Mouse (Mus musculus): Measurements from ENCODE around the gene Uggt1. TPM values are rescaled to one million over a fixed set of nuclear protein-coding genes. Genes with fewer than 3 reads are reported as not detected.
A peak's percentile ranks its signal among the peaks of the same experiment; 100 is the strongest.

Gene Uggt1
- polyA plus RNA-seq, 1 experiment from 2014 or later: 75.9 TPM

GRCm38 (mm10) chr1:36251426-36251825 lies 6.9 kb upstream of the Uggt1 start:
- Histone ChIP-seq H3K27ac (replicated peaks; ENCODE audit: low read depth, low read length) (no peak overlapping the region), H3K27me3 (ENCODE audit: control insufficient read depth, insufficient read depth, low read length) (peaks cover 2% of the 10 kb centered on the region; the same call in 1 of the 2 replicates), H3K9me3 (ENCODE audit: control insufficient read depth, low read length) (no peaks in the 10 kb centered on the region), H3K36me3 (ENCODE audit: control insufficient read depth, insufficient read depth, low read length) (no peaks in the 10 kb centered on the region), H3K4me1 (ENCODE audit: control insufficient read depth, insufficient read depth, low read length) (peaks cover 2% of the 10 kb centered on the region; the same call in 1 of the 2 replicates), H3K4me2 (ENCODE audit: low read depth, severe bottlenecking) (no peak overlapping the region), H3K9ac (ENCODE audit: low read length) (no peak overlapping the region), H3K4me3 (ENCODE audit: low read depth, low read length) (no peak overlapping the region)
- DNase-seq (ENCODE audit: low spot score) (peak; percentile 43), ATAC-seq (ENCODE audit: insufficient number of reproducible peaks, low FRiP score, low TSS enrichment, low read depth) (peak; percentile 49; the same call in 1 of the 2 replicates)
- 6% methylated on average over 9 of the region's 9 CpGs for WGBS

DNA sequence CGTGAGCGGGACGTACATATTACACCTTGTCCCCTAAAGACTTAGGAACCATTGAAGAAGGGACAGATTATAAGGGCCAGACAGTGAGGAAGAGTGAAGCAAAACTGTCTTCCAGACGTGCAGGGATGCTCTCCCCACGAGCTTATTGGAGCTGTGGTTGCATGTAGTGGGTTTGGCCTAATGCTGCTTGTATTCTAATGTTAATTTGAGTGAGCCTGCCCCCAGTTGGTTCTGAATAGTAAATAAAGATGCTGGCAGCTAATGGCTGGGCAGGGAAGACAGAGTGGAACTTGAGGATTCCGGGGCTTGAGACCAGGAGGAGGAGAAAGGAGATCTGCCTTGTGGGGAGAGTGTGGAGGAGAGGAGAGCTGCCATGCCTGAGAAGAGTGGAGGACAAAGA lies 2.2 kb upstream of the Uggt1 start:
- Histone ChIP-seq H3K9me3 (ENCODE audit: control insufficient read depth, low read length) (no peaks in the 10 kb centered on the region), H3K27me3 (ENCODE audit: control insufficient read depth, insufficient read depth, low read length) (no peaks in the 10 kb centered on the region), H3K27ac (replicated peaks; ENCODE audit: low read depth, low read length) (no peak overlapping the region), H3K4me3 (ENCODE audit: low read depth, low read length) (no peak overlapping the region), H3K9ac (ENCODE audit: low read length) (no peak overlapping the region), H3K4me2 (ENCODE audit: low read depth, severe bottlenecking) (no peak overlapping the region), H3K4me1 (ENCODE audit: control insufficient read depth, insufficient read depth, low read length) (peaks cover 2% of the 10 kb centered on the region; the same call in 1 of the 2 replicates), H3K36me3 (ENCODE audit: control insufficient read depth, insufficient read depth, low read length) (no peaks in the 10 kb centered on the region)
- DNase-seq (ENCODE audit: low spot score) (no peak), ATAC-seq (ENCODE audit: insufficient number of reproducible peaks, low FRiP score, low TSS enrichment, low read depth) (no peak)
- WGBS: 54% methylated on average over 6 of the region's 6 CpGs

DNA sequence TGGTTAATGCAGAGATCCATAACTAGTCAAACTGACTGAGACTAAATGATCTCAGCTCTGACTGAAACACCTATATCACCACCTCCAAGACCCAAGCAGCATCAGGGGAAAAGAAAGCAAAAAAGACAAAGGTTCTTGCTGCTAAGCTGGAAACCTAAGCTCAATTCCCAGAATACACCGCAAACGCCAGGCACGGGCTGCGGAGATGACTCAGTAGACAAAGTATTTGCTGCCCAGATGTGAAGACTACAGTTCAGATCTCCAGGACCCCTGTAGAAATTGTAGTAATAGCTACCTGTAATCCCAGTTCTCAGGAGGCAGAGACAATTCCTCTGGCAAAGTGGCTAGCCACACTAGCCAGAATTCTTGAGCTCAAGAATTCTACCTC lies 302 bp upstream of the Uggt1 start:
- WGBS: 92% methylated on average over 4 of the region's 4 CpGs
- H3K4me3 ChIP-seq (ENCODE audit: low read depth, low read length): no peak overlapping the region

GRCm38 (mm10) chr1:36243447-36244057 lies 968 bp downstream of the Uggt1 start:
- H3K4me1 ChIP-seq (ENCODE audit: control insufficient read depth, insufficient read depth, low read length): no peaks in the 10 kb centered on the region
- no peaks in the 10 kb centered on the region for H3K36me3 ChIP-seq (ENCODE audit: control insufficient read depth, insufficient read depth, low read length)
- H3K4me3 ChIP-seq (ENCODE audit: low read depth, low read length): peak overlapping the region; percentile 75
- DNase-seq (ENCODE audit: low spot score): no peak
- H3K9ac ChIP-seq (ENCODE audit: low read length): peak overlapping the region; percentile 69
- H3K4me2 ChIP-seq (ENCODE audit: low read depth, severe bottlenecking): peak overlapping the region; percentile 56
- no peaks in the 10 kb centered on the region for H3K27me3 ChIP-seq (ENCODE audit: control insufficient read depth, insufficient read depth, low read length)
- WGBS: 3% methylated on average over 21 of the region's 21 CpGs
- H3K27ac ChIP-seq (replicated peaks; ENCODE audit: low read depth, low read length): no peak overlapping the region
- H3K9me3 ChIP-seq (ENCODE audit: control insufficient read depth, low read length): no peaks in the 10 kb centered on the region
- ATAC-seq (ENCODE audit: insufficient number of reproducible peaks, low FRiP score, low TSS enrichment, low read depth): peak; percentile 48; the same call in 1 of the 2 replicates

More for the DNA sequence above, 302 bp upstream of the Uggt1 start:
- no peaks in the 10 kb centered on the region for H3K4me1 ChIP-seq (ENCODE audit: control insufficient read depth, insufficient read depth, low read length)
- no peaks in the 10 kb centered on the region for H3K27me3 ChIP-seq (ENCODE audit: control insufficient read depth, insufficient read depth, low read length)
- H3K9me3 ChIP-seq (ENCODE audit: control insufficient read depth, low read length): no peaks in the 10 kb centered on the region
- no peak overlapping the region for H3K9ac ChIP-seq (ENCODE audit: low read length)
- H3K4me2 ChIP-seq (ENCODE audit: low read depth, severe bottlenecking): no peak overlapping the region
- H3K27ac ChIP-seq (replicated peaks; ENCODE audit: low read depth, low read length): no peak overlapping the region
- no peak for DNase-seq (ENCODE audit: low spot score)
- ATAC-seq (ENCODE audit: insufficient number of reproducible peaks, low FRiP score, low TSS enrichment, low read depth): no peak
- no peaks in the 10 kb centered on the region for H3K36me3 ChIP-seq (ENCODE audit: control insufficient read depth, insufficient read depth, low read length)

GRCm38 (mm10) chr1:36241903-36242429 lies 2.6 kb downstream of the Uggt1 start:
- DNase-seq (ENCODE audit: low spot score) (no peak), ATAC-seq (ENCODE audit: insufficient number of reproducible peaks, low FRiP score, low TSS enrichment, low read depth) (no peak)
- H3K4me2 ChIP-seq (ENCODE audit: low read depth, severe bottlenecking): no peak overlapping the region
- 91% methylated on average over 15 of the region's 15 CpGs for WGBS
- no peak overlapping the region for H3K9ac ChIP-seq (ENCODE audit: low read length)
- H3K9me3 ChIP-seq (ENCODE audit: control insufficient read depth, low read length): no peaks in the 10 kb centered on the region
- H3K27ac ChIP-seq (replicated peaks; ENCODE audit: low read depth, low read length): no peak overlapping the region
- no peaks in the 10 kb centered on the region for H3K27me3 ChIP-seq (ENCODE audit: control insufficient read depth, insufficient read depth, low read length)
- H3K36me3 ChIP-seq (ENCODE audit: control insufficient read depth, insufficient read depth, low read length): no peaks in the 10 kb centered on the region
- no peak overlapping the region for H3K4me3 ChIP-seq (ENCODE audit: low read depth, low read length)
- no peaks in the 10 kb centered on the region for H3K4me1 ChIP-seq (ENCODE audit: control insufficient read depth, insufficient read depth, low read length)

DNA sequence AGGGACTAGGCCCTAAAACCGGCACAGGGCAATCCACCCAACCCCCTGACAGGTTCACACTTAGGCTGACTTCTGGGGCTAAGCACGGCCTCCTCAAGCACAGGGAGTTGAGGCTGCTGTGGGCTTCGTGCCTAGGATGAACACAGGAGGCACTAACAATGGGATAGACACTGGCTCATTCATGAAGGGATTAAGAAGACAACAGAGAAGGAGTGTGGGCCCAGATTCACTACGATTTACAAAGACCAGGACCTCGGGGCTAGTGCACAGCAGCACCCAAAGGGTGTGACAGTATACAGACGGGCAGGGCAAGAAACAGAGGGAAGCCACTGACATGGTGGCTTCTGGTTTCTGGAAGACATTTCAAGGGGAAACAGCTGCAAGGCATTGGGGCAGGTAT lies 4.3 kb downstream of the Uggt1 start:
- H3K27me3 ChIP-seq (ENCODE audit: control insufficient read depth, insufficient read depth, low read length): no peaks in the 10 kb centered on the region
- no peaks in the 10 kb centered on the region for H3K9me3 ChIP-seq (ENCODE audit: control insufficient read depth, low read length)
- H3K9ac ChIP-seq (ENCODE audit: low read length): no peak overlapping the region
- H3K36me3 ChIP-seq (ENCODE audit: control insufficient read depth, insufficient read depth, low read length): no peaks in the 10 kb centered on the region
- no peak overlapping the region for H3K27ac ChIP-seq (replicated peaks; ENCODE audit: low read depth, low read length)
- H3K4me1 ChIP-seq (ENCODE audit: control insufficient read depth, insufficient read depth, low read length): no peaks in the 10 kb centered on the region
- 81% methylated on average over 6 of the region's 6 CpGs for WGBS
- H3K4me2 ChIP-seq (ENCODE audit: low read depth, severe bottlenecking): no peak overlapping the region
- no peak overlapping the region for H3K4me3 ChIP-seq (ENCODE audit: low read depth, low read length)
- no peak for ATAC-seq (ENCODE audit: insufficient number of reproducible peaks, low FRiP score, low TSS enrichment, low read depth)
- no peak for DNase-seq (ENCODE audit: low spot score)

DNA sequence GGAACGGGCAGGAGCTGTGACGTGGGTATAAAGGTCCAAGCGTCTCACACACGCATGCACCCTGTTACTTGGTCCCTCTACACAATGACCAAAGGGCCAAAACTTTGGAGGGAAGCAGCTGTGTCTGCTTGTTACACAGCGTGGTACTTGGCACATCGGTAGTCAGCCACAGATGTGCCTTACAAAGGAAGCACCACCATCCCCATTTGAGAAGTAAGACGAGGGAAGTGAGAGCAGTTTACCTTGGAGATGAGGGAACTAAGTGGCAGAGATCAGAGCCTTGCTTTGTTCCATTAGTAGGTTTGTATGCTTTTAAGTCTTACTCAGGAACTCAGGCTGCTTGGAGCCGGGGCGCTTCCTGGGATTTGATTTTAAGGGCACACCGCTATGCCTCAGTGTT lies 5.1 kb downstream of the Uggt1 start:
- H3K4me1 ChIP-seq (ENCODE audit: control insufficient read depth, insufficient read depth, low read length): no peaks in the 10 kb centered on the region
- H3K9me3 ChIP-seq (ENCODE audit: control insufficient read depth, low read length): no peaks in the 10 kb centered on the region
- ATAC-seq (ENCODE audit: insufficient number of reproducible peaks, low FRiP score, low TSS enrichment, low read depth) (no peak), DNase-seq (ENCODE audit: low spot score) (no peak)
- H3K36me3 ChIP-seq (ENCODE audit: control insufficient read depth, insufficient read depth, low read length): 0 out of 2 replicates have a peak, but pooled peaks cover 2% of the 10 kb centered on the region
- WGBS: 93% methylated on average over 10 of the region's 10 CpGs
- no peak overlapping the region for H3K27ac ChIP-seq (replicated peaks; ENCODE audit: low read depth, low read length)
- no peaks in the 10 kb centered on the region for H3K27me3 ChIP-seq (ENCODE audit: control insufficient read depth, insufficient read depth, low read length)
- no peak overlapping the region for H3K9ac ChIP-seq (ENCODE audit: low read length)
- H3K4me3 ChIP-seq (ENCODE audit: low read depth, low read length): no peak overlapping the region
- H3K4me2 ChIP-seq (ENCODE audit: low read depth, severe bottlenecking): no peak overlapping the region

DNA sequence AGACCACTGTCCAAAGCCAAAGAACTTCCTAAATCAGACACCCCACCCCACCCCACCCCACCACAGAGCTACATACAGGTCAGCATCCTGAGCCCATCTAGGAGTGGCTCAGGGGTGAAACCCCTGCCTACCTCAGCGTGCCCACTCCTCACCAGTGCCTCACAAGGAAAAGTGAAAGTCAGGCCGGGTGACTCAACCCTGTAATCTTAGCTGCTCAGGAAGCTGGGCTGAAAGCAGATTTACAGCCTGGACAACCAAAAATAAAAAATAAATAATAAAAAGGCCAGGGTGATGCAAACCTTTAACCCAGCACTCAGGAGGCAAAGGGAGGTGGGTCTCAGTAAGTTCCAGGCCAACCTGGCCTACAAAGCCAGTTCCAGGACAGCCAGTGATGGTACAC lies 8.7 kb downstream of the Uggt1 start:
- DNase-seq (ENCODE audit: low spot score) (no peak), ATAC-seq (ENCODE audit: insufficient number of reproducible peaks, low FRiP score, low TSS enrichment, low read depth) (no peak)
- WGBS: 83% methylated on average over 2 of the region's 2 CpGs
- Histone ChIP-seq H3K9ac (ENCODE audit: low read length) (no peak overlapping the region), H3K4me1 (ENCODE audit: control insufficient read depth, insufficient read depth, low read length) (no peaks in the 10 kb centered on the region), H3K27ac (replicated peaks; ENCODE audit: low read depth, low read length) (no peak overlapping the region), H3K4me2 (ENCODE audit: low read depth, severe bottlenecking) (no peak overlapping the region), H3K4me3 (ENCODE audit: low read depth, low read length) (no peak overlapping the region), H3K9me3 (ENCODE audit: control insufficient read depth, low read length) (no peaks in the 10 kb centered on the region), H3K36me3 (ENCODE audit: control insufficient read depth, insufficient read depth, low read length) (0 out of 2 replicates have a peak, but pooled peaks cover 3% of the 10 kb centered on the region), H3K27me3 (ENCODE audit: control insufficient read depth, insufficient read depth, low read length) (no peaks in the 10 kb centered on the region)

Measured in limb, embryonic 11.5 days (tissue).